Mouse (Mus musculus): Measurements from ENCODE around the gene Psip1.

- no peak for TF ChIP-seq POLR2AphosphoS2 (IDR thresholded peaks at IDR 0.05; ENCODE audit: insufficient read length, low read depth)
- TF ChIP-seq MAX (IDR thresholded peaks at IDR 0.05; ENCODE audit: low read depth): no peak
- no peak for TF ChIP-seq MYOD1 (IDR thresholded peaks at IDR 0.05; ENCODE audit: control insufficient read depth in 1 of 3, insufficient read length in 2 of 3, low read depth in 2 of 3)
- no peak for TF ChIP-seq MYOG (IDR thresholded peaks at IDR 0.05; ENCODE audit: control insufficient read depth in 1 of 3, insufficient read depth in 1 of 3, insufficient read length in 2 of 3, low read depth in 2 of 3)
- no peak for TF ChIP-seq POLR2A (IDR thresholded peaks at IDR 0.05; ENCODE audit: insufficient read length, low read depth)
- no peak for TF ChIP-seq USF1 (IDR thresholded peaks at IDR 0.05; ENCODE audit: low read depth)
- no peak for TF ChIP-seq CEBPB (IDR thresholded peaks at IDR 0.05; ENCODE audit: insufficient read depth, poor library complexity, severe bottlenecking)
- TF ChIP-seq E2F4 (IDR thresholded peaks at IDR 0.05; ENCODE audit: insufficient read depth): no peak
Measured at GRCm38 (mm10) chr4:83460106-83460505, 26.2 kb downstream of the Psip1 start.

All from myocyte (in vitro differentiated cells).